Mouse (Mus musculus): Measurements from ENCODE around the gene Znrf1. TPM values are rescaled to one million over a fixed set of nuclear protein-coding genes. Genes with fewer than 3 reads are reported as not detected.
"Not testable (repeated sequence)": the region's sequence is repeated elsewhere in the genome, so short reads cannot be mapped to it uniquely, and the experiment has no call there.

Znrf1 gene
- polyA plus RNA-seq (2015; fragmentation: Nextera tagmentation; extraction: Ambion mirVana): 9.7 and 14.0 TPM in 2 replicates

GRCm38 (mm10) chr8:111536031-111536977 is at the start of gene Znrf1:
TSS of gene Znrf1 (plus strand) at chr8:111536097.
- ATAC-seq (ENCODE audit: insufficient read depth, low FRiP score): peak; percentile 91
- H3K27ac ChIP-seq (ENCODE audit: low read length): peak within 1 kb of the TSS; percentile 93
- WGBS: 0% methylated on average over 75 of the region's 100 CpGs
- H3K4me2 ChIP-seq (ENCODE audit: low read depth, low read length): peak within 1 kb of the TSS; percentile 84
- peaks cover 26% of the 10 kb centered on the region for H3K4me1 ChIP-seq (ENCODE audit: control insufficient read depth, insufficient read depth, low read length)
- H3K36me3 ChIP-seq (ENCODE audit: control insufficient read depth, insufficient read depth, low read length): no peaks in the 10 kb centered on the region
- peak within 1 kb of the TSS; percentile 92 for H3K9ac ChIP-seq (ENCODE audit: low read length)
- H3K9me3 ChIP-seq (replicated peaks; ENCODE audit: control insufficient read depth, low read length): no peaks in the 10 kb centered on the region
- no peaks in the 10 kb centered on the region for H3K27me3 ChIP-seq (ENCODE audit: control insufficient read depth, insufficient read depth, low read length)
- H3K4me3 ChIP-seq (replicated peaks; ENCODE audit: low read length): peak within 1 kb of the TSS; percentile 96

DNA sequence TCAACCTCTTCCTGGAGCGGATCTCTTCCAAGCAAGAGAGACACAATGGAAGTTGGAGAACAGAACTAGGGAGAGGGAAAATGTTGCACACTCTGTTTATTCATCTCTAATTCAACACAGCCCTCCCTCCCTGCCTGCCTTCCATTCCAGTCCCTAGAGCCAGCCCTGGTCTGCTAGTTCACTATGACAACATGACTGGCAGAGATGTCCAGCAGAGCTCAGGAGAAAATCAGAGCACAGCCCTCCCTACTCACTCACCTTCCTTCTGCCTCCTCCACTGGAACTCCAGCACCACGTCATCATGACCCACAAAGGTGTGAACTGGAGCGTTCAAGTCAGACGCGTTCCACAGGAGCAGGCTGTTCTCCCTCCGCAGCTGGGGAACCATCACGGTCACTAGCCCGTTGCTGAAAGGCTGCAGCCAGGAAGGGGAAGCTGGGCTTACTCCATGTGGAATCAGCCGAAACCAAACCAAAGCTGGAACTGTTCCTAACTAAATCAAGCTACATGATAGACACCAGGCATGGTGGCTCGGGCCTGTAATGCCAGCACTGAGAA is 45.8 kb upstream of the Znrf1 start:
- 89% methylated on average over 10 of the region's 10 CpGs for WGBS
- ATAC-seq (ENCODE audit: insufficient read depth, low FRiP score): no peak
- no peak overlapping the region for H3K27ac ChIP-seq (ENCODE audit: low read length)
- no peaks in the 10 kb centered on the region for H3K9me3 ChIP-seq (replicated peaks; ENCODE audit: control insufficient read depth, low read length)
- no peak overlapping the region for H3K9ac ChIP-seq (ENCODE audit: low read length)
- peaks cover 6% of the 10 kb centered on the region; the same call in 1 of the 2 replicates for H3K36me3 ChIP-seq (ENCODE audit: control insufficient read depth, insufficient read depth, low read length)
- no peak overlapping the region for H3K4me3 ChIP-seq (replicated peaks; ENCODE audit: low read length)
- no peaks in the 10 kb centered on the region for H3K4me1 ChIP-seq (ENCODE audit: control insufficient read depth, insufficient read depth, low read length)
- H3K27me3 ChIP-seq (ENCODE audit: control insufficient read depth, insufficient read depth, low read length): no peaks in the 10 kb centered on the region
- no peak overlapping the region for H3K4me2 ChIP-seq (ENCODE audit: low read depth, low read length)

DNA sequence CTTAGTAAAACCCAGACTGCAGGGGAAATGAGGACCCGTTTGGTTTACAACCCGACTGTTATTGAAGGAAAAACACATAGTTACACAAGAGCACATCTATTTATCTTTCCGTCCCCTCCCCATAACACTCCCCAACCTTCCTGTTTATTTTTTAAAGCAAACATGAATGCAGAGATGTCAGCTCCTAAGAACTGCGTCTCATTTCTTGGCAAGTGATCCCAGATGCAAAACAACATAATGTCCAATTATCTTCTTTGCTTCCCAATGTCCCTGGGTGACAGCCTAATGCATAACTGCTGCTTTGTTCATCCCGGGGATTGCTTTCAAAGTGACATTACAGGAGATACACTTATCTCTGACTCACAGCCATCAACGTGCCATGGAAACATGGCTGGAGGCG is 44.7 kb upstream of the Znrf1 start:
- no peak overlapping the region for H3K9ac ChIP-seq (ENCODE audit: low read length)
- no peak for ATAC-seq (ENCODE audit: insufficient read depth, low FRiP score)
- H3K4me3 ChIP-seq (replicated peaks; ENCODE audit: low read length): no peak overlapping the region
- H3K9me3 ChIP-seq (replicated peaks; ENCODE audit: control insufficient read depth, low read length): no peaks in the 10 kb centered on the region
- H3K36me3 ChIP-seq (ENCODE audit: control insufficient read depth, insufficient read depth, low read length): peaks cover 6% of the 10 kb centered on the region; the same call in 1 of the 2 replicates
- H3K4me1 ChIP-seq (ENCODE audit: control insufficient read depth, insufficient read depth, low read length): no peaks in the 10 kb centered on the region
- H3K27me3 ChIP-seq (ENCODE audit: control insufficient read depth, insufficient read depth, low read length): no peaks in the 10 kb centered on the region
- no peak overlapping the region for H3K27ac ChIP-seq (ENCODE audit: low read length)
- WGBS: 60% methylated on average over 7 of the region's 7 CpGs
- H3K4me2 ChIP-seq (ENCODE audit: low read depth, low read length): no peak overlapping the region

DNA sequence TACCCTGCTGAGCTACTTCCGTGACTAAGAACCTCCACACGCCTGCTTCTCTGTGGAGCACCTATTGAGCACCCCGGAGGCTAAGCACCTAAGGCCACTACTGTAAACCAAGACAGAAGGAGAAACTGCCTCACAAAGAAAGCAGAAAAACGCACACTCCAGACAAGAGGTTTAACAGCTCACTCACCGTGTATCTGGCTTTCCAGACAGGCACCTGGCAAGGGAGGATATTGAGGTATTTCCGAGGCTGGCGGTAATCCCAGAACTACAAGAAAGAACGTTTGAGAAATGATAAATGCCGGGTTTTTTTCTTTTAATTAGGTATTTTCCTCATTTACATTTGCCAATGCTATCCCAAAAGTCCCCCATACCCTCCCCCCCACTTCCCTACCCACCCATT is 43.4 kb upstream of the Znrf1 start:
- 80% methylated on average over 9 of the region's 9 CpGs for WGBS
- ATAC-seq (ENCODE audit: insufficient read depth, low FRiP score): no peak

DNA sequence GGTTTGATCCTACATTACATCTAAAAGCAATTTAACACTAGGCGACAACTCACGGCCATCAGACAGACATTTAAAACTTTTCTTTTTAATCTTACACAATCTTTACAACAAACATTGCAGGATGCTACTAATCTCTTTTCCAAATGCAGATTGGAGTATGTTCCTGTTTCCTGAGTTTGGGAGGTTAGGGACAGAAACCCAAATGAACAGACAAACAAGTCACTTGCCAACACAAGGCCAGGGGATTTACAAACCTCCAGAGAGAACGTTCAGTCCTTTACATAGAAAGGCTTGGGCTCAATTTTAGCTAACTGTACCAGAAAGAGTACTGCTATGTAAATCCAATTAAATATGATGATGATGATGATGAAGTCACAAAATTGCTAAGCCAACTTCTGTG is 42.7 kb upstream of the Znrf1 start:
- Histone ChIP-seq H3K27ac (ENCODE audit: low read length) (no peak overlapping the region), H3K4me1 (ENCODE audit: control insufficient read depth, insufficient read depth, low read length) (no peaks in the 10 kb centered on the region), H3K9me3 (replicated peaks; ENCODE audit: control insufficient read depth, low read length) (no peaks in the 10 kb centered on the region), H3K27me3 (ENCODE audit: control insufficient read depth, insufficient read depth, low read length) (no peaks in the 10 kb centered on the region), H3K9ac (ENCODE audit: low read length) (no peak overlapping the region), H3K4me3 (replicated peaks; ENCODE audit: low read length) (no peak overlapping the region), H3K36me3 (ENCODE audit: control insufficient read depth, insufficient read depth, low read length) (no peaks in the 10 kb centered on the region), H3K4me2 (ENCODE audit: low read depth, low read length) (no peak overlapping the region)
- no peak for ATAC-seq (ENCODE audit: insufficient read depth, low FRiP score)
- WGBS: 91% methylated on average over 3 of the region's 3 CpGs

More for the DNA sequence above, 43.4 kb upstream of the Znrf1 start:
- Histone ChIP-seq H3K4me1 (ENCODE audit: control insufficient read depth, insufficient read depth, low read length) (no peaks in the 10 kb centered on the region), H3K36me3 (ENCODE audit: control insufficient read depth, insufficient read depth, low read length) (no peaks in the 10 kb centered on the region), H3K27me3 (ENCODE audit: control insufficient read depth, insufficient read depth, low read length) (no peaks in the 10 kb centered on the region), H3K9me3 (replicated peaks; ENCODE audit: control insufficient read depth, low read length) (no peaks in the 10 kb centered on the region), H3K27ac (ENCODE audit: low read length) (no peak overlapping the region), H3K9ac (ENCODE audit: low read length) (no peak overlapping the region), H3K4me2 (ENCODE audit: low read depth, low read length) (no peak overlapping the region), H3K4me3 (replicated peaks; ENCODE audit: low read length) (no peak overlapping the region)

- ATAC-seq (ENCODE audit: insufficient read depth, low FRiP score): no peak
- H3K9ac ChIP-seq (ENCODE audit: low read length): no peak overlapping the region
- no peaks in the 10 kb centered on the region for H3K36me3 ChIP-seq (ENCODE audit: control insufficient read depth, insufficient read depth, low read length)
- no peaks in the 10 kb centered on the region for H3K4me1 ChIP-seq (ENCODE audit: control insufficient read depth, insufficient read depth, low read length)
- 83% methylated on average over 7 of the region's 7 CpGs for whole genome bisulfite sequencing
- H3K27me3 ChIP-seq (ENCODE audit: control insufficient read depth, insufficient read depth, low read length): no peaks in the 10 kb centered on the region
- H3K27ac ChIP-seq (ENCODE audit: low read length): no peak overlapping the region
- no peak overlapping the region for H3K4me3 ChIP-seq (replicated peaks; ENCODE audit: low read length)
- H3K4me2 ChIP-seq (ENCODE audit: low read depth, low read length): no peak overlapping the region
- H3K9me3 ChIP-seq (replicated peaks; ENCODE audit: control insufficient read depth, low read length): no peaks in the 10 kb centered on the region
Observed at GRCm38 (mm10) chr8:111496326-111496725, 39.6 kb upstream of the Znrf1 start.

DNA sequence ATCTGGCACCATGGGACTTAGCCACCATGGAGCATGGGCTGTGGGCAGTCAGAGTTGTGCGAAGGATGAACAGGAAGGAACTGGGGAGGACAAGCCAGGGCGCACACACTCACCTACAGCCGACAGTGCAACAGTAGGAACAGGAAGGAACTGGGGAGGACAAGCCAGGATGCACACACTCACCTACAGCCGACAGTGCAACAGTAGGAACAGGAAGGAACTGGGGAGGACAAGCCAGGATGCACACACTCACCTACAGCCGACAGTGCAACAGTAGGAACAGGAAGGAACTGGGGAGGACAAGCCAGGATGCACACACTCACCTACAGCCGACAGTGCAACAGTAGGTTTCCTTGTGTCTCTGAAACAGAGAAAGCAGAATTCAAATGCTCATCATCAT is 37.6 kb upstream of the Znrf1 start:
- H3K27me3 ChIP-seq (ENCODE audit: control insufficient read depth, insufficient read depth, low read length); H3K27ac ChIP-seq (ENCODE audit: low read length); ATAC-seq (ENCODE audit: insufficient read depth, low FRiP score); H3K36me3 ChIP-seq (ENCODE audit: control insufficient read depth, insufficient read depth, low read length); H3K4me1 ChIP-seq (ENCODE audit: control insufficient read depth, insufficient read depth, low read length); H3K9me3 ChIP-seq (replicated peaks; ENCODE audit: control insufficient read depth, low read length); H3K4me3 ChIP-seq (replicated peaks; ENCODE audit: low read length); H3K4me2 ChIP-seq (ENCODE audit: low read depth, low read length); H3K9ac ChIP-seq (ENCODE audit: low read length): not testable (repeated sequence)
- WGBS: 86% methylated on average over 4 of the region's 6 CpGs

- no peak for ATAC-seq (ENCODE audit: insufficient read depth, low FRiP score)
- 61% methylated on average over 11 of the region's 11 CpGs for WGBS
Observed at GRCm38 (mm10) chr8:111501724-111502464, 34.0 kb upstream of the Znrf1 start.

DNA sequence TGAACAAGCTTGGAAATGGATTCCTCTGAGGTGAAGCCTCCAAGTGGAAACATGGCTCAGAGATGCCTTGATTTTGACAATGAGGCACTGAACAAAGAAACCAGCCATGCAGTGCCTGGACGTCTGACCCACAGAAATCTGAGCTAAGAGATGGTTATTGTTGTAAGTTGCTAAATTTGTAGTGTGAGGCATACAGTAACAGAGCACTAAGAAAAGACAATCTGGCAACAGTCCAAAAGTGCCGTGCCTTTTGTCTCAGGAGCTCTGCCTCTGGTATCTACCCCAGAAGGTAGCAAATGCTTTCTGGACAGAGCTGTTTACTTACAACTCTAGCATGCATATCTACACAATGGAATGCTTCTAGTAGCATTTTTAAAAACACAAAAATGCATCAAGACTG is 27.3 kb upstream of the Znrf1 start:
- no peak overlapping the region for H3K9ac ChIP-seq (ENCODE audit: low read length)
- no peak overlapping the region for H3K4me3 ChIP-seq (replicated peaks; ENCODE audit: low read length)
- 37% methylated on average over 2 of the region's 2 CpGs for WGBS
- no peaks in the 10 kb centered on the region for H3K27me3 ChIP-seq (ENCODE audit: control insufficient read depth, insufficient read depth, low read length)
- H3K9me3 ChIP-seq (replicated peaks; ENCODE audit: control insufficient read depth, low read length): no peaks in the 10 kb centered on the region
- H3K4me1 ChIP-seq (ENCODE audit: control insufficient read depth, insufficient read depth, low read length): no peaks in the 10 kb centered on the region
- H3K36me3 ChIP-seq (ENCODE audit: control insufficient read depth, insufficient read depth, low read length): peaks cover 3% of the 10 kb centered on the region; the same call in 1 of the 2 replicates
- no peak overlapping the region for H3K27ac ChIP-seq (ENCODE audit: low read length)
- H3K4me2 ChIP-seq (ENCODE audit: low read depth, low read length): no peak overlapping the region
- ATAC-seq (ENCODE audit: insufficient read depth, low FRiP score): no peak

More at GRCm38 (mm10) chr8:111501724-111502464, 34.0 kb upstream of the Znrf1 start:
- Histone ChIP-seq H3K4me1 (ENCODE audit: control insufficient read depth, insufficient read depth, low read length) (no peaks in the 10 kb centered on the region), H3K4me3 (replicated peaks; ENCODE audit: low read length) (no peak overlapping the region), H3K27ac (ENCODE audit: low read length) (no peak overlapping the region), H3K27me3 (ENCODE audit: control insufficient read depth, insufficient read depth, low read length) (no peaks in the 10 kb centered on the region), H3K4me2 (ENCODE audit: low read depth, low read length) (no peak overlapping the region), H3K9me3 (replicated peaks; ENCODE audit: control insufficient read depth, low read length) (no peaks in the 10 kb centered on the region), H3K9ac (ENCODE audit: low read length) (no peak overlapping the region), H3K36me3 (ENCODE audit: control insufficient read depth, insufficient read depth, low read length) (peaks cover 3% of the 10 kb centered on the region; the same call in 1 of the 2 replicates)

All from stomach, embryonic 16.5 days (tissue).